Mouse (Mus musculus) cerebellum, adult 9-10 months (tissue): ENCODE measurements around the gene Lcn6.
"Not testable (repeated sequence)": the region's sequence is repeated elsewhere in the genome, so short reads cannot be mapped to it uniquely, and the experiment has no call there.

ENCODE experiments used
- DNase-seq: peaks from one replicate; pipeline ENCODE4 v3.0.0; 2022

Lcn6 gene

GRCm38 (mm10) chr2:25706643-25707481, 30.3 kb downstream of the Lcn6 start, which contains the start of gene Bmyc:
Gene Bmyc, plus strand, starts transcription at chr2:25706739.
- DNase-seq = peak; percentile 85

GRCm38 (mm10) chr2:25708121-25708520, 31.5 kb downstream of the Lcn6 start:
- DNase-seq = peak; percentile 61

GRCm38 (mm10) chr2:25709056-25709455, 32.5 kb downstream of the Lcn6 start:
- not testable (repeated sequence) for DNase-seq

- DNase-seq = not testable (repeated sequence)
Observed at GRCm38 (mm10) chr2:25709791-25710190, 33.2 kb downstream of the Lcn6 start.

- DNase-seq = not testable (repeated sequence)
Observed at GRCm38 (mm10) chr2:25711641-25712040, 35.1 kb downstream of the Lcn6 start.

- no peak for DNase-seq
Observed at GRCm38 (mm10) chr2:25717222-25717621, 40.6 kb downstream of the Lcn6 start.
